Mouse (Mus musculus): ENCODE results near the gene Wipi2. TPM values are rescaled to one million over a fixed set of nuclear protein-coding genes. Genes with fewer than 3 reads are reported as not detected.

Gene Wipi2
- polyA plus RNA-seq, 1 experiment from 2014 or later = 29.4 TPM

DNA sequence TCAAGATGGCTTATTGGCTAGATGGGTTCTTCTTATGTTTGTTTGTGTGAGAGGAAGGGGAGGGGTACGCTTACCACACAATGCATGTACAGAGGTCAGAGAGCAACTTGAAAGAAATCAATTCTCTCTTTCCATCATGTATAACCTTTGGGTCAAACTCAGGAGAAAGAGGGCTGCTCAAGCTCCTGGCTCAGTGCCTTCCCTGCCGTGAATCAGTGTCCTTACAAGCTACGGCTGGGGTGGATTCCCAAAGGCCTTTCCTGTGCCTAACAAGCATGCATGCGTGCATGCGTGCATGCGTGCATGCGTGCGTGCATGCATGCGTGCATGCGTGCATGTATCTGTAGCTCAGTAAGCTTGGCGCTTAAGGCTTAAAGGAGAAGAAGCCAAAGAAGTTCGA is 22.2 kb upstream of the Wipi2 start:
- no peak overlapping the region for H3K4me2 ChIP-seq (ENCODE audit: low read depth, low read length)
- H3K4me3 ChIP-seq (ENCODE audit: low read length) = no peak overlapping the region
- no peak overlapping the region for H3K9ac ChIP-seq (ENCODE audit: low read length)
- no peaks in the 10 kb centered on the region for H3K9me3 ChIP-seq (replicated peaks; ENCODE audit: control insufficient read depth, low read length)
- H3K4me1 ChIP-seq (ENCODE audit: control insufficient read depth, insufficient read depth, low read length) = 0 out of 2 replicates have a peak, but pooled peaks cover 2% of the 10 kb centered on the region
- no peaks in the 10 kb centered on the region for H3K36me3 ChIP-seq (ENCODE audit: control insufficient read depth, insufficient read depth)
- peaks cover 31% of the 10 kb centered on the region for H3K27me3 ChIP-seq (ENCODE audit: control insufficient read depth, insufficient read depth, low read length)
- 87% methylated on average over 12 of the region's 12 CpGs for WGBS
- no peak for ATAC-seq (replicated peaks; ENCODE audit: extremely low read depth, insufficient read depth, low FRiP score)
- no peak overlapping the region for H3K27ac ChIP-seq (ENCODE audit: low read length)

GRCm38 (mm10) chr5:142608259-142608988 is 19.1 kb upstream of the Wipi2 start, which contains the start of gene Mmd2:
Mmd2 (minus strand) TSS chr5:142608800.
- Histone ChIP-seq H3K4me2 (ENCODE audit: low read depth, low read length) (peak within 1 kb of the TSS; percentile 64), H3K27ac (ENCODE audit: low read length) (no peak within 1 kb of the TSS), H3K9me3 (replicated peaks; ENCODE audit: control insufficient read depth, low read length) (no peaks in the 10 kb centered on the region), H3K4me3 (ENCODE audit: low read length) (peak within 1 kb of the TSS; percentile 40), H3K9ac (ENCODE audit: low read length) (0 out of 2 replicates have a peak within 1 kb of the TSS, but pooled peaks have one; percentile 2), H3K36me3 (ENCODE audit: control insufficient read depth, insufficient read depth) (no peaks in the 10 kb centered on the region), H3K27me3 (ENCODE audit: control insufficient read depth, insufficient read depth, low read length) (peaks cover 34% of the 10 kb centered on the region), H3K4me1 (ENCODE audit: control insufficient read depth, insufficient read depth, low read length) (0 out of 2 replicates have a peak, but pooled peaks cover 2% of the 10 kb centered on the region)
- WGBS = 4% methylated on average over 42 of the region's 42 CpGs
- ATAC-seq (replicated peaks; ENCODE audit: extremely low read depth, insufficient read depth, low FRiP score) = no peak

DNA sequence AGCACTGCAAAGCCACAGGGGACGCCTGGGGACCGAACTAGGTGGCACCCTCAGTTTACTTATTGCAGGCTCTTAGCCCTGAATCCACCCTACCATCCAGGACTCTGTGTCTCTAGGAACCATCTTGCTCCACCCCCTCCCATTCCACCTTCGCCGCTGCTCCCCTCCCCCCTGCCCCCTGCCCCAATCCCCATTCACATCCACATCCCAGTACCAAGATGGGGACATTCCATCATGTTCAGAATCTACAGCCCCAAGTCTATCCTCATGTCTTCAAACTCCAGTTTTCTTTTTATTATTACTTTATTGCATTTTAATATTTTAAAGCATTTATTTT is 18.5 kb upstream of the Wipi2 start:
- Histone ChIP-seq H3K4me3 (ENCODE audit: low read length) (peak overlapping the region; percentile 40), H3K27ac (ENCODE audit: low read length) (no peak overlapping the region), H3K9me3 (replicated peaks; ENCODE audit: control insufficient read depth, low read length) (no peaks in the 10 kb centered on the region), H3K4me2 (ENCODE audit: low read depth, low read length) (peak overlapping the region; percentile 64), H3K9ac (ENCODE audit: low read length) (0 out of 2 replicates have a peak overlapping the region, but pooled peaks have one; percentile 2), H3K36me3 (ENCODE audit: control insufficient read depth, insufficient read depth) (no peaks in the 10 kb centered on the region), H3K27me3 (ENCODE audit: control insufficient read depth, insufficient read depth, low read length) (peaks cover 34% of the 10 kb centered on the region), H3K4me1 (ENCODE audit: control insufficient read depth, insufficient read depth, low read length) (0 out of 2 replicates have a peak, but pooled peaks cover 2% of the 10 kb centered on the region)
- ATAC-seq (replicated peaks; ENCODE audit: extremely low read depth, insufficient read depth, low FRiP score) = no peak
- 8% methylated on average over 4 of the region's 4 CpGs for WGBS

DNA sequence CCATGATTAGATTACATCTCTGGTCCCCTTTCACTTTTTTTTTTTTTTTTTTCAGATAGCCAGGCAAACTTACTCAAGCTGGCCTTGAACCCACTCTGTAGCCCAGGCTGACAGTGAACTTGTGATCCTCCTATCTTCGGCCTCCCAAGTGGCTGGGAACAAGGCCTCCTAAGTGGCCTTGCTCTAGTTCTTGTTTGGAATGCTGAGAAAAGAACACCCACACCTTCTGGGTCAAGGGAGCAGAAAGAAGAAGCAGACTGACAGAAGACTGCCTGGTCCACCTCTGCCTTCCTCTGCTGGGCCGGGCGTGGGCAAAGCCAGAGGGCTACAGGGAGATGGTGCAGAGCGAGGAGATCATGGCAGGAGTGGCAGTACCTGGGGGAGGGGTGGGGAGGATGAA is 17.1 kb upstream of the Wipi2 start:
- H3K27me3 ChIP-seq (ENCODE audit: control insufficient read depth, insufficient read depth, low read length) = peaks cover 34% of the 10 kb centered on the region
- 0 out of 2 replicates have a peak, but pooled peaks cover 2% of the 10 kb centered on the region for H3K4me1 ChIP-seq (ENCODE audit: control insufficient read depth, insufficient read depth, low read length)
- no peaks in the 10 kb centered on the region for H3K9me3 ChIP-seq (replicated peaks; ENCODE audit: control insufficient read depth, low read length)
- H3K36me3 ChIP-seq (ENCODE audit: control insufficient read depth, insufficient read depth) = no peaks in the 10 kb centered on the region
- no peak overlapping the region for H3K27ac ChIP-seq (ENCODE audit: low read length)
- H3K4me3 ChIP-seq (ENCODE audit: low read length) = no peak overlapping the region
- no peak overlapping the region for H3K4me2 ChIP-seq (ENCODE audit: low read depth, low read length)
- WGBS = 77% methylated on average over 4 of the region's 4 CpGs
- no peak overlapping the region for H3K9ac ChIP-seq (ENCODE audit: low read length)
- no peak for ATAC-seq (replicated peaks; ENCODE audit: extremely low read depth, insufficient read depth, low FRiP score)

DNA sequence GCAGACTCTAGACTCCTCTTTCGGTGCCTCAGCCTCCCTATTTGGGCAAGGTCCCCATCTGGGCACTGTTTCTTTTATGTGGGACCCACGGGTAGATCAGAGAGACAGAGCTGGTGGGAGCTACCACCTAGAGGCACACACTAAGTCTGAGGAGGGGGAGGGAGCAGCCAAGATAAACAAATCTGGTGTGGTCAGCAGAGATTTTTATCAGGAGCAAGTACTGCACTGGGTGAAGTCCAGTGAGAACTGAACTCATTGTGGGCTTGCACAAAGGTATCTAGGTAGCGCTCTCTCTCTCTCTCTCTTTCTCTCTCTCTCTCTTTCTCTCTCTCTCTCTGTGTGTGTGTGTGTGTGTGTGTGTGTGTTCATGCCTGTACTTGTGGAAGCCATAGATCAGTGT is 13.0 kb upstream of the Wipi2 start:
- Histone ChIP-seq H3K4me3 (ENCODE audit: low read length) (no peak overlapping the region), H3K9me3 (replicated peaks; ENCODE audit: control insufficient read depth, low read length) (no peaks in the 10 kb centered on the region), H3K9ac (ENCODE audit: low read length) (no peak overlapping the region), H3K36me3 (ENCODE audit: control insufficient read depth, insufficient read depth) (no peaks in the 10 kb centered on the region), H3K27me3 (ENCODE audit: control insufficient read depth, insufficient read depth, low read length) (peaks cover 6% of the 10 kb centered on the region; the same call in 1 of the 2 replicates), H3K4me1 (ENCODE audit: control insufficient read depth, insufficient read depth, low read length) (no peaks in the 10 kb centered on the region), H3K27ac (ENCODE audit: low read length) (no peak overlapping the region), H3K4me2 (ENCODE audit: low read depth, low read length) (no peak overlapping the region)
- ATAC-seq (replicated peaks; ENCODE audit: extremely low read depth, insufficient read depth, low FRiP score) = no peak
- 51% methylated on average over 3 of the region's 3 CpGs for WGBS

- Histone ChIP-seq H3K4me3 (ENCODE audit: low read length) (no peak overlapping the region), H3K9me3 (replicated peaks; ENCODE audit: control insufficient read depth, low read length) (no peaks in the 10 kb centered on the region), H3K27ac (ENCODE audit: low read length) (no peak overlapping the region), H3K4me1 (ENCODE audit: control insufficient read depth, insufficient read depth, low read length) (no peaks in the 10 kb centered on the region), H3K9ac (ENCODE audit: low read length) (no peak overlapping the region), H3K36me3 (ENCODE audit: control insufficient read depth, insufficient read depth) (no peaks in the 10 kb centered on the region), H3K27me3 (ENCODE audit: control insufficient read depth, insufficient read depth, low read length) (no peaks in the 10 kb centered on the region), H3K4me2 (ENCODE audit: low read depth, low read length) (no peak overlapping the region)
- 71% methylated on average over 4 of the region's 4 CpGs for WGBS
- no peak for ATAC-seq (replicated peaks; ENCODE audit: extremely low read depth, insufficient read depth, low FRiP score)
These were observed 11.9 kb upstream of the Wipi2 start for GRCm38 (mm10) chr5:142615638-142616037.

DNA sequence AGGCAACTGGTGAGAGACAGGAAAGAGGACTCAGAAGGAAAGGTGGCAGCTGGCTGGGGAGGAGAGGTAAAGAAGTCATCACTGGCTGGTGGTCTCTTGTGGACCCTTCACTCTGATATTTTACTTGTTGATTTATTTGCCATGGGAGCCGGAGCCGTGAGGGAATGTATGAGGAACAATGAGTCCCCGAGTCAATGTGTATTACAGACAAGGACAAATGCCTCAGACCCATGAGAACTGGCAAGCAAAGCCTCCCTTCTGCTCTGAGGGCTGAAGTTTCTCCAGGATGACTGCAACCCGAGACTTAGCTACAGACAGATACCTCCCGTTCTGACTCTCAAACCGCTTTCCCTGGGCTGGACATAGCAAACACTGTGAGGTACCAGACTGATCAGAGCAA is 11.2 kb upstream of the Wipi2 start:
- H3K4me2 ChIP-seq (ENCODE audit: low read depth, low read length) = no peak overlapping the region
- no peak for ATAC-seq (replicated peaks; ENCODE audit: extremely low read depth, insufficient read depth, low FRiP score)
- H3K27me3 ChIP-seq (ENCODE audit: control insufficient read depth, insufficient read depth, low read length) = no peaks in the 10 kb centered on the region
- no peak overlapping the region for H3K9ac ChIP-seq (ENCODE audit: low read length)
- WGBS = 51% methylated on average over 6 of the region's 6 CpGs
- no peaks in the 10 kb centered on the region for H3K4me1 ChIP-seq (ENCODE audit: control insufficient read depth, insufficient read depth, low read length)
- H3K36me3 ChIP-seq (ENCODE audit: control insufficient read depth, insufficient read depth) = no peaks in the 10 kb centered on the region
- no peak overlapping the region for H3K27ac ChIP-seq (ENCODE audit: low read length)
- no peaks in the 10 kb centered on the region for H3K9me3 ChIP-seq (replicated peaks; ENCODE audit: control insufficient read depth, low read length)
- H3K4me3 ChIP-seq (ENCODE audit: low read length) = no peak overlapping the region

DNA sequence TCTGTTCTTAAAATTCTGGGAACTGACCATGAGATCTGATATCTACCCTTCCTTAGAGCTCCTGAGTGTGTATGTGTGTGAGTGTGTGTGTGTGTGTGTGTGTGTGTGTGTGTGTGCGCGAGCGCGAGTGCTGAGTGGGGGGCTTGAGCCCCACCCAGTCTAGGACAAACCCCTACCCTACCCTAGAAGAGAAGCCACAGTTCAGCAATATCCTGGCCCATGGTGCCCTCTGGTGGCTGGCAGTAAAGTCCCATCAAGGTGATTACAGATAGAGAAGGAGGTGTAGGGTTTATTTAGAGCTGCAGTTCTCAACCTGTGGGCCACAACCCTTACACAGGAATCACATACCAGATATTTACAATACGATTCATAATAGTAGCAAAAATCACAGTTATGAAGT is 7.6 kb upstream of the Wipi2 start:
- 18% methylated on average over 5 of the region's 5 CpGs for WGBS
- Histone ChIP-seq H3K36me3 (ENCODE audit: control insufficient read depth, insufficient read depth) (no peaks in the 10 kb centered on the region), H3K9me3 (replicated peaks; ENCODE audit: control insufficient read depth, low read length) (no peaks in the 10 kb centered on the region), H3K9ac (ENCODE audit: low read length) (no peak overlapping the region), H3K4me2 (ENCODE audit: low read depth, low read length) (no peak overlapping the region), H3K27me3 (ENCODE audit: control insufficient read depth, insufficient read depth, low read length) (no peaks in the 10 kb centered on the region), H3K27ac (ENCODE audit: low read length) (no peak overlapping the region), H3K4me1 (ENCODE audit: control insufficient read depth, insufficient read depth, low read length) (no peaks in the 10 kb centered on the region), H3K4me3 (ENCODE audit: low read length) (no peak overlapping the region)
- no peak for ATAC-seq (replicated peaks; ENCODE audit: extremely low read depth, insufficient read depth, low FRiP score)

GRCm38 (mm10) chr5:142621421-142621820 is 6.1 kb upstream of the Wipi2 start:
- H3K27me3 ChIP-seq (ENCODE audit: control insufficient read depth, insufficient read depth, low read length) = no peaks in the 10 kb centered on the region
- H3K4me1 ChIP-seq (ENCODE audit: control insufficient read depth, insufficient read depth, low read length) = no peaks in the 10 kb centered on the region
- H3K9me3 ChIP-seq (replicated peaks; ENCODE audit: control insufficient read depth, low read length) = no peaks in the 10 kb centered on the region
- WGBS = 57% methylated on average over 2 of the region's 2 CpGs
- no peak overlapping the region for H3K4me2 ChIP-seq (ENCODE audit: low read depth, low read length)
- H3K36me3 ChIP-seq (ENCODE audit: control insufficient read depth, insufficient read depth) = no peaks in the 10 kb centered on the region
- H3K9ac ChIP-seq (ENCODE audit: low read length) = no peak overlapping the region
- H3K4me3 ChIP-seq (ENCODE audit: low read length) = no peak overlapping the region
- no peak overlapping the region for H3K27ac ChIP-seq (ENCODE audit: low read length)
- no peak for ATAC-seq (replicated peaks; ENCODE audit: extremely low read depth, insufficient read depth, low FRiP score)
